9 mouse cellular contexts compared by ENCODE assay signal in genomic region chr7:44471880-44472557, GRCm38 (mm10). TPM values are rescaled to one million over a fixed set of nuclear protein-coding genes. Genes with fewer than 3 reads are reported as not detected.
DNase-seq lines count a peak whose midpoint lies in the region; ATAC-seq and TF ChIP-seq lines count a peak whose summit lies in the region.
"Had no signal": no experiment of that assay in that cellular context is flagged by ENCODE, and none has a peak within 500 bp of the region (broad histone marks: within the 10 kb centered on the region; RNA-seq: fewer than 3 reads in every experiment).

No protein-coding gene starts in this region.

- TF ChIP-seq EP300 in liver, embryonic 14.5 days (IDR thresholded peaks at IDR 0.05; ENCODE audit: low read depth) = no peak

- ATAC-seq in hindbrain, embryonic 16.5 days = no peak
- ATAC-seq in hindbrain, embryonic 13.5 days (ENCODE audit: low FRiP score) = no peak
- ATAC-seq in liver, embryonic 14.5 days (ENCODE audit: insufficient read depth) = no peak

- 52% methylated on average over 6 of the region's 6 CpGs for WGBS in hindbrain, embryonic 16.5 days
- 57% methylated on average over 6 of the region's 6 CpGs for WGBS in hindbrain, embryonic 13.5 days
- WGBS in liver, embryonic 14.5 days (ENCODE audit: insufficient replicate concordance) = 45% methylated on average over 6 of the region's 6 CpGs

- H3K4me2 ChIP-seq in hindbrain, embryonic 16.5 days (ENCODE audit: low read length) = no peak overlapping the region
- H3K4me2 ChIP-seq in hindbrain, embryonic 13.5 days = no peak overlapping the region
- H3K4me2 ChIP-seq in liver, embryonic 14.5 days (ENCODE audit: low read depth) = no peak overlapping the region
- H3K4me2 ChIP-seq: neural tube, embryonic 12.5 days had no signal

- no peak for TF ChIP-seq POLR2A in brain, embryonic 14.5 days (IDR thresholded peaks at IDR 0.05; ENCODE audit: borderline replicate concordance, extremely low read depth, insufficient read depth, insufficient read length, poor library complexity, severe bottlenecking)

- no peak overlapping the region for H3K4me3 ChIP-seq in hindbrain, embryonic 16.5 days (ENCODE audit: low read length)
- H3K4me3 ChIP-seq in hindbrain, embryonic 13.5 days = no peak overlapping the region
- H3K4me3 ChIP-seq in liver, embryonic 14.5 days (ENCODE audit: insufficient read depth in 1 of 2, low read depth in 2 of 2, low read length in 2 of 2) = no peak overlapping the region
- H3K4me3 ChIP-seq: neural tube, embryonic 12.5 days had no signal

- no peaks in the 10 kb centered on the region for H3K27me3 ChIP-seq in hindbrain, embryonic 16.5 days (replicated peaks; ENCODE audit: control insufficient read depth, insufficient read depth, low read length)
- H3K27me3 ChIP-seq in hindbrain, embryonic 13.5 days = peaks cover 15% of the 10 kb centered on the region
- peaks cover 28% of the 10 kb centered on the region for H3K27me3 ChIP-seq in liver, embryonic 14.5 days (ENCODE audit: control insufficient read depth, insufficient read depth, low read length)

- H3K4me1 ChIP-seq in hindbrain, embryonic 16.5 days (ENCODE audit: control insufficient read depth, insufficient read depth, low read depth, low read length) = peaks cover 34% of the 10 kb centered on the region
- peaks cover 73% of the 10 kb centered on the region for H3K4me1 ChIP-seq in hindbrain, embryonic 13.5 days (replicated peaks)
- H3K4me1 ChIP-seq in liver, embryonic 14.5 days (replicated peaks; ENCODE audit: control insufficient read depth in 2 of 2, insufficient read depth in 2 of 2, low read length in 1 of 2) = peaks cover 33 to 50% of the 10 kb centered on the region in 2 experiments

- H3K9me3 ChIP-seq in hindbrain, embryonic 16.5 days (ENCODE audit: control insufficient read depth, low read length) = no peaks in the 10 kb centered on the region
- H3K9me3 ChIP-seq in hindbrain, embryonic 13.5 days = no peaks in the 10 kb centered on the region
- H3K9me3 ChIP-seq in liver, embryonic 14.5 days (ENCODE audit: control insufficient read depth, low read length) = no peaks in the 10 kb centered on the region
- H3K9me3 ChIP-seq: neural tube, embryonic 12.5 days had no signal

- DNase-seq in brain, embryonic 14.5 days (ENCODE audit: low read depth) = peak; percentile 34
- peak; percentile 79 to 90 for DNase-seq in heart, adult 18-20 months
- DNase-seq in liver, embryonic 14.5 days (ENCODE audit: low read depth in 3 of 3, low spot score in 3 of 3) = no peak
- DNase-seq in adrenal gland, postnatal 25 days = no peak
- no peak for DNase-seq in kidney, postnatal 10 days
- no peak for DNase-seq in yolk sac, embryonic 10.5 days (ENCODE audit: low spot score)

- no peak overlapping the region for H3K9ac ChIP-seq in hindbrain, embryonic 16.5 days (ENCODE audit: low read depth, low read length)
- H3K9ac ChIP-seq in hindbrain, embryonic 13.5 days = no peak overlapping the region
- H3K9ac ChIP-seq in liver, embryonic 14.5 days (replicated peaks) = no peak overlapping the region
- H3K9ac ChIP-seq: neural tube, embryonic 12.5 days had no signal

- TF ChIP-seq CTCF in brain, embryonic 14.5 days (IDR thresholded peaks at IDR 0.05; ENCODE audit: borderline replicate concordance, extremely low read depth, insufficient read depth, insufficient read length) = no peak
- no peak for TF ChIP-seq CTCF in liver, embryonic 14.5 days (IDR thresholded peaks at IDR 0.05; ENCODE audit: low read depth)

- H3K36me3 ChIP-seq in hindbrain, embryonic 16.5 days (ENCODE audit: control insufficient read depth, insufficient read depth, low read length) = no peaks in the 10 kb centered on the region
- H3K36me3 ChIP-seq in hindbrain, embryonic 13.5 days = no peaks in the 10 kb centered on the region
- peaks cover 16% of the 10 kb centered on the region for H3K36me3 ChIP-seq in liver, embryonic 14.5 days (replicated peaks; ENCODE audit: control insufficient read depth, insufficient read depth, low read depth)
- H3K36me3 ChIP-seq: neural tube, embryonic 12.5 days had no signal

- H3K27ac ChIP-seq in hindbrain, embryonic 16.5 days (ENCODE audit: low read depth, low read length) = 0 out of 2 replicates have a peak overlapping the region, but pooled peaks have one; percentile 7
- H3K27ac ChIP-seq in hindbrain, embryonic 13.5 days = no peak overlapping the region; the same call in 1 of the 2 replicates
- H3K27ac ChIP-seq in liver, embryonic 14.5 days = peak overlapping the region; percentile 97
- H3K27ac ChIP-seq: neural tube, embryonic 12.5 days had no signal

RNA-seq across cellular contexts. Expression of gene Josd2, which starts 4.2 kb away (rescaled TPM):
- polyA plus RNA-seq in hindbrain, embryonic 16.5 days (2015; fragmentation: Nextera tagmentation; extraction: Ambion mirVana) = 42.5 and 46.2 TPM in 2 replicates
- 45.8 and 46.2 TPM in 2 replicates for polyA plus RNA-seq in hindbrain, embryonic 13.5 days (2015; fragmentation: Nextera tagmentation; extraction: Ambion mirVana)
- polyA plus RNA-seq in brain, embryonic 14.5 days (2012; rRNA removed) = 70.6 and 118 TPM in 2 replicates
- total RNA-seq in heart, adult 18-20 months (2021) = 100 to 1,000 TPM in 1 of 2 experiments, 10 to 100 TPM in 1; 98.6 to 108 TPM
- 212 TPM in 2 replicates for polyA plus RNA-seq in liver, embryonic 14.5 days (2012; rRNA removed)
- polyA plus RNA-seq in liver, embryonic 14.5 days (2014; fragmentation: Nextera tagmentation; extraction: Ambion mirVana) = 155 and 164 TPM in 2 replicates
- total RNA-seq in adrenal gland, postnatal 25 days (2021) = 43.9 and 49.2 TPM in 2 replicates

RNA-seq across cellular contexts. Expression of gene Aspdh, which starts 6.8 kb away (rescaled TPM):
- 3.1 and 3.9 TPM in 2 replicates for polyA plus RNA-seq in hindbrain, embryonic 16.5 days (2015; fragmentation: Nextera tagmentation; extraction: Ambion mirVana)
- 5.6 and 6.5 TPM in 2 replicates for polyA plus RNA-seq in hindbrain, embryonic 13.5 days (2015; fragmentation: Nextera tagmentation; extraction: Ambion mirVana)
- 29.8 and 30.6 TPM in 2 replicates for polyA plus RNA-seq in brain, embryonic 14.5 days (2012; rRNA removed)
- total RNA-seq in heart, adult 18-20 months (2021) = 1 to 10 TPM in 1 of 2 experiments, under 1 TPM in 1; 0.41 to 1.4 TPM
- polyA plus RNA-seq in liver, embryonic 14.5 days (2012; rRNA removed) = 10.2 and 14.7 TPM in 2 replicates
- 10.9 and 11.0 TPM in 2 replicates for polyA plus RNA-seq in liver, embryonic 14.5 days (2014; fragmentation: Nextera tagmentation; extraction: Ambion mirVana)
- total RNA-seq in adrenal gland, postnatal 25 days (2021) = 0.61 and 1.9 TPM in 2 replicates

RNA-seq across cellular contexts. Expression of gene Emc10, which starts 24.3 kb away (rescaled TPM):
- polyA plus RNA-seq in hindbrain, embryonic 16.5 days (2015; fragmentation: Nextera tagmentation; extraction: Ambion mirVana) = 145 and 150 TPM in 2 replicates
- 121 and 126 TPM in 2 replicates for polyA plus RNA-seq in hindbrain, embryonic 13.5 days (2015; fragmentation: Nextera tagmentation; extraction: Ambion mirVana)
- 218 and 287 TPM in 2 replicates for polyA plus RNA-seq in brain, embryonic 14.5 days (2012; rRNA removed)
- 10 to 100 TPM; 79.6 to 85.6 TPM for total RNA-seq in heart, adult 18-20 months (2021)
- polyA plus RNA-seq in liver, embryonic 14.5 days (2012; rRNA removed) = 46.7 and 49.5 TPM in 2 replicates
- polyA plus RNA-seq in liver, embryonic 14.5 days (2014; fragmentation: Nextera tagmentation; extraction: Ambion mirVana) = 41.7 and 49.3 TPM in 2 replicates
- 83.9 and 97.6 TPM in 2 replicates for total RNA-seq in adrenal gland, postnatal 25 days (2021)

RNA-seq across cellular contexts. Expression of gene Fam71e1, which starts 24.4 kb away (rescaled TPM):
- polyA plus RNA-seq in hindbrain, embryonic 16.5 days (2015; fragmentation: Nextera tagmentation; extraction: Ambion mirVana) = 20.4 and 23.7 TPM in 2 replicates
- 32.2 and 37.4 TPM in 2 replicates for polyA plus RNA-seq in hindbrain, embryonic 13.5 days (2015; fragmentation: Nextera tagmentation; extraction: Ambion mirVana)
- polyA plus RNA-seq in brain, embryonic 14.5 days (2012; rRNA removed) = 31.7 and 47.3 TPM in 2 replicates
- total RNA-seq in heart, adult 18-20 months (2021) = 1 to 10 TPM; 1.6 to 4.3 TPM
- polyA plus RNA-seq in liver, embryonic 14.5 days (2012; rRNA removed) = 0.64 and 1.5 TPM in 2 replicates
- 0.48 and 1.6 TPM in 2 replicates for polyA plus RNA-seq in liver, embryonic 14.5 days (2014; fragmentation: Nextera tagmentation; extraction: Ambion mirVana)
- total RNA-seq in adrenal gland, postnatal 25 days (2021) = 12.3 and 17.5 TPM in 2 replicates

RNA-seq across cellular contexts. Expression of gene Lrrc4b, which starts 43.2 kb away (rescaled TPM):
- polyA plus RNA-seq in hindbrain, embryonic 16.5 days (2015; fragmentation: Nextera tagmentation; extraction: Ambion mirVana) = 12.4 and 12.6 TPM in 2 replicates
- 14.6 and 15.6 TPM in 2 replicates for polyA plus RNA-seq in hindbrain, embryonic 13.5 days (2015; fragmentation: Nextera tagmentation; extraction: Ambion mirVana)
- polyA plus RNA-seq in brain, embryonic 14.5 days (2012; rRNA removed) = 302 and 372 TPM in 2 replicates
- 10 to 100 TPM; 31.2 to 66.0 TPM for total RNA-seq in heart, adult 18-20 months (2021)
- 0.02 and 0.30 TPM in 2 replicates for polyA plus RNA-seq in liver, embryonic 14.5 days (2012; rRNA removed)
- not detected in 2 replicates for polyA plus RNA-seq in liver, embryonic 14.5 days (2014; fragmentation: Nextera tagmentation; extraction: Ambion mirVana)
- 4.3 and 5.8 TPM in 2 replicates for total RNA-seq in adrenal gland, postnatal 25 days (2021)

Comparison
In these comparisons a context has a peak if more than half of its experiments do, and no peak if none do; other contexts are left out.
1. DNase-seq: peak in brain, embryonic 14.5 days (single experiment) and heart, adult 18-20 months (2 of 2); none in liver, embryonic 14.5 days (0 of 3), adrenal gland, postnatal 25 days (single experiment), kidney, postnatal 10 days (single experiment) and yolk sac, embryonic 10.5 days (single experiment).